Mouse (Mus musculus) layer of hippocampus, adult 18-20 months (tissue): Measurements from ENCODE around the gene Card11. TPM values are rescaled to one million over a fixed set of nuclear protein-coding genes. Genes with fewer than 3 reads are reported as not detected.
A peak's percentile ranks its signal among the peaks of the same experiment; 100 is the strongest.

Experiments used
- DNase-seq, 2 experiments: peaks; one replicate each; pipeline ENCODE4 v3.0.0; 2022; ENCODE audit warnings: low spot score in 2 of 2
- total RNA-seq, 2 experiments: library from RNA; stranded (reverse); gene quantifications; 2 replicates each; pipeline ENCODE4 v1.2.3; 2021

Card11 gene
- total RNA-seq, 2 experiments from 2014 or later: 0.13 to 0.17 TPM

- DNase-seq: no peak
Measured at GRCm38 (mm10) chr5:140855909-140856530, 144.4 kb downstream of the Card11 start.

- DNase-seq: no peak
Measured at GRCm38 (mm10) chr5:140854700-140855099, 145.7 kb downstream of the Card11 start.

DNA sequence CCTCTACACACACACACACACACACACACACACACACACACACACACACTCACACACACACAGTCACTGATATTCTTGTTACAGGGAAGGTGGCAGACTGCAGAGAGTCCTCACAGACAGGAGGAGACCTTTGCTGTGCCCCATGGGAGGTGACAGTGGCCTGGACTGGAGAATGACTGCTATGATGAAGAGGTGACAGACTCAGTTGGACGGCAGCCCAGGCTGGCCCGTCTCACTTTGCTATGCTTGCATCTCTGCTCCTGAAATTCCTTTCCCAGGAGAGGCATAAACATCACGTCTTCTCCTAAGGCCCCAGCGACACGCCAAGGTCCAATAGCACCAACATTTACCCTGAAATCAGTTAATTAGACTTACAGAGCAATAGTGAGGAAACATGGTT is 146.7 kb downstream of the Card11 start:
- DNase-seq: no peak

DNA sequence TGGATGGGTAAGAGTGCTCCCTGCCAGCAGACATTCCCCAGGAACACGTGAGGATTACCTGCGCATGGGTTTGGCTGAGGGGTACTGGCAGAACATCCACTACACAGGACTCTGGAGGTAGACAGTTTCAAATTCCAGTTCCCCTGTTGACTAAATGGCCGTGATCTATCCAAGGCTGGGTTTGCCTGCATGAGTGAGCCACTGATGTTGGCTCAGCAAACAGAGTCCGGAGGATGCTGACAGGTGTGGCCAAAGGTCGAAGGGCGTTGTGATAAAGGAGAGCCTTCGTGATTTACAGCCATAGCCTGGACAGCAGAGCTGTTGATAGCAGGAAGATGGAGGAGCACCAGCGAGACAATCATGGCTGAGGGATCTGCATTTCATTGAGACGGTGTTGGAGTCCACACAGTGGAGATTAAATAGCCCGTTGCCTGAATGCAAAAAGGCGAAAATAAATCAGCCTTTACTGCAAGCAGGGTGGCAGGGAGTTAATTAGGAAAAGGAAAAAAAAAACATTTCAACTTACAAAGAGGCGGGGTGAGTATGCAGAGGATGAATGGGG is 147.9 kb downstream of the Card11 start:
- no peak for DNase-seq

- peak in 1 of 2 experiments; percentile 67 for DNase-seq
Measured at GRCm38 (mm10) chr5:140847300-140847729, 153.1 kb downstream of the Card11 start.

DNA sequence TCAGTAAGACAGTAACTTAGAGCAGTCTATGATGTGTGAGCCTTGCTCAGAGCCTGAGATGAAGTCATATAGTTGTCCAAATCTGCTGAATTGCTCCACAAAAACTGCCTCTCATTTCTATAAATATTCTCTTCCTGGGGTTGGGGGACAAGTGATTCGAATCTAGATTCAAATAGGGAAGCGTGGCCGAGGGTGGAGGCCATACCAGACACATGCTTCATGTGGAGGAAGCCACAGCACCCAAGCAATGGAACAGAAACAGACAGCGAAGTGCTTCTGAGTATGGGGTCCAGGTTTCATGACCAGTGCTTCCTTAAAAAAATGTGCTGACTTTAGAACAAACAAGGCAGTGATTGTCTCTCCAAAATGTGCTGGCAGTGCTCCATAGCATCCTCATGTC is 158.4 kb downstream of the Card11 start:
- no peak for DNase-seq

DNA sequence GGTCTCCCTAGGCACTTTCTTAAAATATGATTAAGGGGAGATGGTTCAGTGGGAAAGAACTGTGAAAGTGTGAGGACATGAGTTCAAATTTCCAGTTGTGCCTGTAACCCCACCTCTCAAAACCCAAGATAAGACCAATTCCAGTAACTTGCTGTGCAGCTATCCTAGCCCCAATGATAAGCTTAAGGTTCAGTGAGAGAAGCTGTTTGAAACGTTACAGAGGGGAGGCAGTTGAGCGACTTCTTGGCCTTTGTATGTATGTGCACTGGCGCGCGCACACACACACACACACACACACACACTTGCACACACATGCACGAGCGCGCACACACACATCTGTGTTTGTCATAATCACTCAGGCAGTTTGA is 169.3 kb downstream of the Card11 start:
- DNase-seq: no peak

DNA sequence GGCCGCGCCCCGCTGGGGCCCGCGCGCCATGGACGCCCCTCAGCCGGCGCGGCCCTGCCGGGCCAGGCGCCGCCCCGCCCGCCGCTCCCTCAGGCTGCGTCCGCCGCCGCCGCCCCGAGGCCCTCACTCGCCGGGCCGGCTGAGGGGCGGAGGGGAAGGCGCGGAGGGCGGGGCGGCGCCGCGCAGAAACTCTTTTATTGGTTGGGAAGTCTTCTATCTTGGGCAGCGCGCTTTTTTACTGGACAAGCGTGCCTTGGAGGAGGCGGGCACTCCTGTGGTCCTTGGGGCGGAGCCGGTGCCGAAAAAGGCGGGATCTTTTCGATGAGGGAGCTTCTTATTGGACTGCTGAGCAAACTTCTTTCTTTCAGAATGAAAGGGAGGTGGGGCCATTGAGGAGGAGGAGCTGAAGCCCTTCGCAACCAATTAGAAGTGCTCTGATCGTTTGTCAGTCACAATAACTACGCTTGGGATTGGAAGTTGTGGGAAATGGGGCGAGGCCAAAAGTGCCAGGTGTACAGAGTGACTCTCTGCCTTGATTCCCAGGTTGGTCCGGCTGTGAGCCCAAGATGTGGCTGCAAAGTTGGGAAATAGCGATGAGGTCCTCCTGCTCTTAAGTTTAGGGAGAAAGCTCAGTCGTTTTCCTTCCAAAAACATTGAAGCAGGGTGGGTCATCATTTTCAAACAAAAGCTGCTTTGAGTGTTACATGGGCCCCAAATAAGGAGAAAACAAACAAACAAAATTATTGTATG is 169.9 kb downstream of the Card11 start, which contains the start of gene Gna12:
Gna12 (minus strand) TSS at position 118 of the 750 bp plus-strand sequence.
- peak; percentile 98 for DNase-seq

DNA sequence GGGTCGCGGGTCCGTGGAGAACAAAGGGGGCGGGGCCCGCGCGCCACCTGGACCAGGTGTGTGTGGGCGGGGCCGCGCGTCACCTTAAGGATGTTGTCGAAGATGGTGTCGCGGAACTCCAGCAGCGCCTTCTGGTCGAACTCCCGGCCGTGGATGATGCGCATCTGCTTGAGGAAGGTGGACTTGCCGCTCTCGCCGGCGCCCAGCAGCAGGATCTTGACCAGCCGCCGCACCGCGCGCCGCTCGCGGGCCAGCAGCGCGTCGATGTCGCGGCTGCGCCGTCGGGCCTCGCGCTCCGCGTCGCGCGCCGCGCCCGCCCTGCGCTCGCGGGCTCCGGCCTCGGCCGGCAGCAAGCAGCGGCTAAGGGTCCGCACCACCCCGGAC is 170.5 kb downstream of the Card11 start:
- DNase-seq: no peak

DNA sequence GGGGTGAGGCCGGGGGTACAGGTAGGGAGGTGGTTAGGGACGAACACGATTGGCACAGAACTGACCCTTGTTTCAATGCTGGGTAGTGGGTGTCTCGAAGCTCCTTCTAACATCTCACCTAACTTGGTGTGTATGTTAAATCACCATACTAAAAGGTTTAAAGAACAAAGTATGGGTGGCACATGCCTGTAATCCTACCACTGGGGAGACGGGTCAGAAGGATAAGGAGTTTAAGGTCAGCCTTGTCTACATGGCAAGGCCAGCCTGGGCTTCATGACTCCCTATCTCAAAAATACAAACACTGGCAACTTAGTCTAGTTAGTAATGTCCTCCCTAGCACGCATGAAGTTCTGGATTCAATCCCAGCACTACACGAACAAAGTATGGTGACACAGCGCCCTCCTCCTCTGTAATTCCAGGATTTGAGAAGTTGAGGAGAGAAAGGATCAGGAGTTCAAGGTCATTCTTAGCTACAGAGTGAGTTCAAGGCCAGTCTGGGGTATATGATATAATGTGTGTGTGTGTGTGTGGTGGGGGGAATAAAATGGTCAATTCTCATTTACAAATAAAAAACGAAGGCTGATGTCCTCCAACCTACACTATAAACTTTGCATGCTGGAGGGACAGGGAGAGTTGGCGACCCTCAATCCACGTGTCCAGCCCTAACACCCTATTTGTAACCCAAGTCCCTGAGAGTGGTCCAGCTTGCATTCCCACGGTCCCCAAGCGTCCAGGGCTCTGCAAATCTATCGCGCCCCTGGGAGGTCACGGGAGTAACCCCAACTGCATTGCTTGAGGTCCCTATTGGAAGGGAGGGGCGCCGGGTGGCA is 171.1 kb downstream of the Card11 start:
- peak in 1 of 2 experiments; percentile 40 for DNase-seq

DNA sequence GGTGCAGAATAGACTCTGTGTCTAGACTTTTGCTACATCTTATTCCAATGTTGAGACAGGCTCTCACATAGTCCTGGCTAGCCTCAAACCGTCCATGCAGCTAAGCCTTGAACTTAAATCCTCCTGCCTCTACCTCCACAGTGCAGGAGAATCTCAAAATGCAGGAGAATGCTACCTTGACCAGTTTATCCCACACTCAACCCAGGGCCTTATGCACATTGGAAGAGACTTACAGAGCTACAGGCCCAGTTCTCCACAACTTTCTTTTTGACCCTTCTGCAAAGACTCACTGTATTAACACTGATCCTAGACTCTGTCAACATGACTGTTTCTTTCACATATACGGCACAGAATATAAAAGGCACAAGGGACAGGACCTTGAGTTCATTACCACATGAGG is 172.0 kb downstream of the Card11 start:
- peak in 1 of 2 experiments; percentile 29 for DNase-seq

- no peak for DNase-seq
Measured at GRCm38 (mm10) chr5:140827896-140828295, 172.5 kb downstream of the Card11 start.

- DNase-seq: no peak
Measured at GRCm38 (mm10) chr5:140827413-140827812, 173.0 kb downstream of the Card11 start.

DNA sequence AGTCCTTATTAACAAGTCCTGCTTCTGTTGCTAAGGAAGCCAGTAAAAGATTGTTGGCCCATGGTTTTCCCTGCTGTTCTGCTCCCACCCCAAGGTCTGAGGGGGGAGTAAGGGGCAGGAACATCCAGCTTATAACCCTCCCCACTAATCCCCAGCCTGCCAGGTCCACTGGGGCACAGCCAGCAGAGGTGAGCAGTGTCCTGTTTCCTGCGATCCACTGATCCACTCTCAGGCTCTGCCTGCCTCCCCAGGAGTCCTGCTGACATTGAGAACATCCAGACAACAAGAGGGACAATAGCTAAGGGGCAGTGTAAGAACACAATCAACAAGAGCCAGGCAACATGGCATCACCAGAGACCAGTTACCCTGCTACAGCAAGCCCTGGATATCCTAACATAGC is 173.6 kb downstream of the Card11 start:
- DNase-seq: no peak

GRCm38 (mm10) chr5:140826118-140826517 is 174.3 kb downstream of the Card11 start:
- no peak for DNase-seq

DNA sequence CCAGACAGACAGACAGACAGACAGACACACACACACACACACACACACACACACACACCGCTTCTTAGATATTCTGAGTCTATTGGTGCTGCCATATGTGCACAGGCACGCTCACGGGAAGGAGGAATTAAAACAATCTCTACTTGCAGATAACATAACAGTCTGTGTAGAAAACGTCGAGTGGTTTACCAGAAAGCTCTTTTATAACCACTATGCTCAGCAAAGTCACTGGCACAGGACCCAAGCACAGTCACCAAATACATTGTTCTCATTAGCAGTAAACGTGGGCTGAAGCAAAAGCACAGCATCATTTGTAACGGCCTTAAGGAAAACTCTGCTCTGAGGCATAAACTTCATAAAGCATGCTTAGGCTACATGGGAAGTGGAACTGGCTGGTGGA is 176.3 kb downstream of the Card11 start:
- peak; percentile 53 to 84 for DNase-seq

DNA sequence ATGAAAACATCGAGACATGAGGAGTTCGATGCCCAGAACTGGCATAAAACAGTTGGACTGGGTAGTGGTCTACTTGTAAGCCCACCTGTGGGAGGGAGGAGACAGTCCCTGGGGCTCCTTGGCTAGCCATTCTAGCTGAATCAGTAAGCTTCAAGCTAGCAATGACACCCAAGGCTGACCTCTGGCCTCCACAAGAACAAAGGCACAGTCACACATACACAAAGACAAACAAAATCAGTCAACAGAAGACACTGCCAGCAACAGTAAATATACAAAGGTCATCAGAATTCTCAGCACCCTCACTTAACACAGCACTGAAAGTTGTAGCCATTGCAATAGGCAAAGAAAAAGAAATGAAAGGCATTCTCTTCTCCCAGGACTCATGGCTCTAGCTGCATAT is 177.0 kb downstream of the Card11 start:
- no peak for DNase-seq
